Mouse (Mus musculus) liver, embryonic 16.5 days (tissue): ENCODE results near the gene Elmo1. TPM values are rescaled to one million over a fixed set of nuclear protein-coding genes. Genes with fewer than 3 reads are reported as not detected.

ENCODE experiments used
- ATAC-seq: fragments of 200-750 bp; cut with Nextera tagmentation; 2 replicates; pipeline ENCODE4 v1.8.0; 2017; ENCODE audit warnings: low read depth, mild to moderate bottlenecking, moderate number of reproducible peaks, moderate library complexity
- H3K27ac ChIP-seq: fragments of 300-500 bp; sonication (generic); 2 replicates; pipeline ENCODE4 v1.5.1; 2014; ENCODE audit warnings: mild to moderate bottlenecking, low read length
- H3K27me3 ChIP-seq: fragments of 300-500 bp; sonication (generic); 2 replicates; pipeline ENCODE4 v1.6.1; 2014; ENCODE audit warnings: low read depth, low read length, mixed read lengths; ENCODE audit not compliant: control insufficient read depth, insufficient read depth
- H3K36me3 ChIP-seq: fragments of 300-500 bp; sonication (generic); 2 replicates; pipeline ENCODE4 v1.6.1; 2014; ENCODE audit warnings: mild to moderate bottlenecking; ENCODE audit not compliant: control insufficient read depth, insufficient read depth
- H3K4me1 ChIP-seq: fragments of 300-500 bp; sonication (generic); 2 replicates; pipeline ENCODE4 v1.6.1; 2014; ENCODE audit warnings: low read depth, low read length, mixed read lengths; ENCODE audit not compliant: control insufficient read depth
- H3K4me2 ChIP-seq: fragments of 300-500 bp; sonication (generic); 2 replicates; pipeline ENCODE4 v1.6.1; 2014; ENCODE audit warnings: low read depth, low read length, mixed read lengths
- H3K4me3 ChIP-seq: fragments of 300-500 bp; sonication (generic); 2 replicates; pipeline ENCODE4 v1.5.1; 2014; ENCODE audit warnings: low read depth, mild to moderate bottlenecking, low read length
- H3K9ac ChIP-seq: fragments of 300-500 bp; sonication (generic); 2 replicates; pipeline ENCODE4 v1.6.1; 2014; ENCODE audit warnings: low read depth, low read length
- H3K9me3 ChIP-seq: fragments of 300-500 bp; sonication (generic); replicated peaks from 2 replicates; pipeline ENCODE4 v1.6.1; 2016; ENCODE audit warnings: low read length; ENCODE audit not compliant: control insufficient read depth
- WGBS: fragments of 180-500 bp; shearing (Covaris S2); extraction: QIAGEN DNeasy Blood & Tissue Kit; methylation state at CpG from one replicate; pipeline ENCODE4 v1.1.7; 2014; ENCODE audit not compliant: insufficient replicate concordance; 5-methylcytosine and 5-hydroxymethylcytosine counted together
- polyA plus RNA-seq: library from polyadenylated mRNA; unstranded; fragments of >200 nt; fragmentation: Nextera tagmentation; extraction: Ambion mirVana; gene quantifications from 2 replicates; pipeline ENCODE4 v1.2.1, GENCODE M21; 2015

Gene Elmo1
- polyA plus RNA-seq, 1 experiment from 2014 or later: 5.8 TPM

DNA sequence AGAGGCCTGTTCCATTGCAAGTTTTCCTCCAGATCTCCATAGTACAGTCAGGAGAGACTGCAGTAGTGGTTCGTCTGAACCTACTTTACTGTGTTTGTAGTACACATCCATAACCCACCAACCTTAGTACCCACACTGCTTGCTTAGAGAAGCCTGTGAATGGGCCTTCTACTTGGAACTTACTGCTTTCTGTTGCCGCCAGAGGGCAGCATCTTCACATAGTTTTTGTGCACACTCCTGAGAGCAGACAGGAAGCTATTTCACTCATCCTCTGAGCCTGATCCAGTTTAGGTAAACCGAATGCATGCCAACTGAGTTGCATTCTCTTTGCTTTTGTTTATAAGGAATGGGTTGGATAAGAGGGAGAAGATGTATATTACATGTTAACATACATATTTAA lies 221.2 kb downstream of the Elmo1 start:
- H3K27me3 ChIP-seq: no peaks in the 10 kb centered on the region
- no peak for ATAC-seq
- no peaks in the 10 kb centered on the region for H3K4me1 ChIP-seq
- H3K4me3 ChIP-seq: no peak overlapping the region
- no peaks in the 10 kb centered on the region for H3K36me3 ChIP-seq
- no peak overlapping the region for H3K9ac ChIP-seq
- H3K9me3 ChIP-seq: no peaks in the 10 kb centered on the region
- H3K27ac ChIP-seq: no peak overlapping the region
- WGBS: 13% methylated on average over 3 of the region's 3 CpGs
- H3K4me2 ChIP-seq: no peak overlapping the region

DNA sequence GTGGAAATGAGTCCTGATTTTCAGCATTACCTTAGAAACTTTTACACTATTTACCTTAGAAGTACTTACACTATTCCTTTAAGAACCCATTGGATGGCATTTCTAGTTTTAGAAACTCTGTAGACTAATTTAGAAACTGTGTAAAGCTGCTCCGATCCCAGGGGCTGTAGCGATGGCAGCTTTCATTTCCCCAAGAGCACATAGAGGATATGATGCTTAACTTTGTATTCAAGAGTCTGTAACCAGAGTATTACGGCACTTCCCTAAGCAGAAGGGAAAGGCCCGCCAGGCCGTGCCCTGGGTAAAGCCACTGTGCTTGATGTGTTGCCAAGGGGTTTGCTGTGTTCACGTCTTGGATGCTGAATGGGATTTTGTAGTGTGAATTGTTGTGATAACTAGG lies 222.9 kb downstream of the Elmo1 start:
- ATAC-seq: no peak

DNA sequence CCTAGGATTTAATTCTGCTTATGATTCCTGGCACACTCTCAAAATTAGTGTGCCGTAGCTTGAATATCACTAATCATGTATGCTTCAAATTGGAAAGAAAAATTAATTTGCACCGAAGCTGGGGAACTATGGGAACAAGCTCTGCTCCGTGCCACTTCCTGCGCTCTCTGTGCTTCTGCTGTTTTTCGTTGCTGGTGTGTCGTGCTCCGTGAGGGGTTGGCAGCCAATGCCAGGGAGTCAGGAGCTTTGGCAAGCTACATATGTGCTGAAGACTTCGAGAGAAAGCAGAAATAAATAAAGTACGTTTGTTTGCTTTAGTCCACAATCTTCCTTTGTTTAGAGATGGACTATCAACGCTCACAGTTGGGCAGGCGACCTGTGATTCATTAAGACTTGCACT lies 225.7 kb downstream of the Elmo1 start:
- 75% methylated on average over 11 of the region's 11 CpGs for WGBS
- no peak for ATAC-seq
- Histone ChIP-seq H3K4me2 (no peak overlapping the region), H3K4me1 (no peaks in the 10 kb centered on the region), H3K4me3 (no peak overlapping the region), H3K9me3 (no peaks in the 10 kb centered on the region), H3K36me3 (no peaks in the 10 kb centered on the region), H3K9ac (no peak overlapping the region), H3K27me3 (no peaks in the 10 kb centered on the region), H3K27ac (no peak overlapping the region)

More for the DNA sequence above, 222.9 kb downstream of the Elmo1 start:
- 67% methylated on average over 6 of the region's 6 CpGs for WGBS
- Histone ChIP-seq H3K4me3 (no peak overlapping the region), H3K4me2 (no peak overlapping the region), H3K4me1 (no peaks in the 10 kb centered on the region), H3K9ac (no peak overlapping the region), H3K9me3 (no peaks in the 10 kb centered on the region), H3K27me3 (no peaks in the 10 kb centered on the region), H3K36me3 (no peaks in the 10 kb centered on the region), H3K27ac (no peak overlapping the region)

- H3K27me3 ChIP-seq: no peaks in the 10 kb centered on the region
- H3K9ac ChIP-seq: no peak overlapping the region
- H3K4me3 ChIP-seq: no peak overlapping the region
- H3K27ac ChIP-seq: no peak overlapping the region
- no peak overlapping the region for H3K4me2 ChIP-seq
- WGBS: 80% methylated on average over 3 of the region's 3 CpGs
- no peaks in the 10 kb centered on the region for H3K9me3 ChIP-seq
- H3K4me1 ChIP-seq: no peaks in the 10 kb centered on the region
- ATAC-seq: no peak
- H3K36me3 ChIP-seq: no peaks in the 10 kb centered on the region
These were observed 228.3 kb downstream of the Elmo1 start for GRCm38 (mm10) chr13:20318615-20319219.

DNA sequence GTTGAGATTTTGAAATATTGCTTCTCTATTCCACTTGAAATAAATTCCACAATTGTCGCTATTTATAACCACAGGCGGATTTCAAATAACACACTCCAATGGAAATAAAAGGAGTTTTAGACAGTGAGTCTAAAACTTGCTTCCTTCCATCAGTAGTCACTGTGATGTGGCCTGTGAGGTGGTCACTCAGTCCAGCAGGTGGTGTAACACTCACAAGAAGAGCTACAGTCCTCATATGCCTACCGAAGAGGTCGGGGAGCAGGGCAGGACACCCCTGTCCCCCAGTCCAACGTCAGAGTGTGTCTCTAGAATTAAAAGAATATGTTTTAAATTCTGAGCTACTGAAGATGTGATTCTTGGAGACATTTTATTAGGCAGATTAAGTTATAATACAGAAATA lies 229.8 kb downstream of the Elmo1 start:
- H3K27ac ChIP-seq: no peak overlapping the region
- H3K9me3 ChIP-seq: no peaks in the 10 kb centered on the region
- H3K9ac ChIP-seq: no peak overlapping the region
- H3K4me2 ChIP-seq: no peak overlapping the region
- H3K4me3 ChIP-seq: no peak overlapping the region
- ATAC-seq: no peak
- no peaks in the 10 kb centered on the region for H3K27me3 ChIP-seq
- 69% methylated on average over 5 of the region's 5 CpGs for WGBS
- no peaks in the 10 kb centered on the region for H3K4me1 ChIP-seq
- no peaks in the 10 kb centered on the region for H3K36me3 ChIP-seq

DNA sequence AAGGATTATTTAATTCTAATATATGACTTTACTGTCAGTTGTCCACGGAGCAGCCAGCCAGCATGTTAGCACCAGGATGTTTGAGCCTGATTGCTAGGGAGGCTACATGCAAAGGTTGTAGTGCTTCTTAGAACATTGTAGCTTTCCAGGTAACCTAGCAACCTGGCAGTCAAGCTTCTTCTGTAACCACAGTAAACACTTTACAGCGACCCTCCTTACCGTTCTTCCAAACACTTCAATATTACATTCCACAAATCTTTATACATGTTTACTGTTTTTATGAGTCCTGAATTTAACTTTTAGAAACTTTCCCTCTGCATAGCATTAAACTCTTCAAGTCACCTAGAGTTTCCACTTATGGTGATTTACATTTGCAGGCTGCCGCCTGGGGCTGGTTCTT lies 233.1 kb downstream of the Elmo1 start:
- ATAC-seq: no peak
- H3K36me3 ChIP-seq: no peaks in the 10 kb centered on the region
- WGBS: 69% methylated on average over 4 of the region's 4 CpGs
- H3K4me1 ChIP-seq: no peaks in the 10 kb centered on the region
- H3K4me3 ChIP-seq: no peak overlapping the region
- no peaks in the 10 kb centered on the region for H3K9me3 ChIP-seq
- no peak overlapping the region for H3K27ac ChIP-seq
- no peak overlapping the region for H3K9ac ChIP-seq
- no peak overlapping the region for H3K4me2 ChIP-seq
- H3K27me3 ChIP-seq: no peaks in the 10 kb centered on the region

DNA sequence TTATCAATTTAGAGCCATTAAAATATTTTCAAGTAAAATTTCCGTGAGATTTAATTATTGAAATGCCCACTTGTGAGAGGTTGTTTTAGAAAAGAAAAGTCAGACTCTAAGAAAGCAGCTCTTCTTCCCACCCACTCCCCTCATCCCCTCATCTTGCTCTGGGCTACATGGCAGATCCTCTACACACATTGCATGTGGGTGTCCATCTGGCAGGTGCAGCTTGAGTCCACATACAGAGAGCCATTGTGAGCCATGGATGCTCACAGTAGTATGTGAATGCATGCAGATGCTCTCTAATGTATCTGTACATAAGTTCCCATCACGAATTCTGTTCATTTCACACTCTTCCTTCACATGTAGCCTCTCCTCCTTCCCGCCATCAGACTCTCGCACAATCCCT lies 236.7 kb downstream of the Elmo1 start:
- no peaks in the 10 kb centered on the region for H3K36me3 ChIP-seq
- WGBS: 74% methylated on average over 4 of the region's 4 CpGs
- H3K9me3 ChIP-seq: no peaks in the 10 kb centered on the region
- H3K9ac ChIP-seq: no peak overlapping the region
- no peak overlapping the region for H3K4me3 ChIP-seq
- H3K27ac ChIP-seq: no peak overlapping the region
- H3K4me1 ChIP-seq: no peaks in the 10 kb centered on the region
- no peak overlapping the region for H3K4me2 ChIP-seq
- ATAC-seq: no peak
- H3K27me3 ChIP-seq: no peaks in the 10 kb centered on the region

DNA sequence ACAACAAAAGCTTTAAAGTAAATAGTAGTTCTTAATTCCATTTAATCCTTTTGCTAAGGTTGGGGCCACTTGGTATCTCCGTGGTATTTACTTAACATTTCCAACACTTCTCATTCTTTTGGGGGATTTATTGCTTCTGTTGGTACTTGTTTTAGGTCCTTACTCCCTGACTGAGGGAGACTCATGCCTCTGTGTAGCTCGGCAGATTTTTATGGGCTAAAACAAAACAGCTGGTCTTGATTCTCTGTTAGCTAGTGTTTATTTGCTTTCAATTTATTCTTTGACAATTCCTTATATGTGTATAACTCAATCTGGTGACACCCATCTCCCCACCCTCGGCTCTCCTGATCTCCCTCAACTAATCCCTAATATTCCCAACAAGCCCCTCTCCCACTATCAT lies 237.6 kb downstream of the Elmo1 start:
- Histone ChIP-seq H3K4me2 (no peak overlapping the region), H3K27me3 (no peaks in the 10 kb centered on the region), H3K4me1 (no peaks in the 10 kb centered on the region), H3K4me3 (no peak overlapping the region), H3K9me3 (no peaks in the 10 kb centered on the region), H3K9ac (no peak overlapping the region), H3K36me3 (no peaks in the 10 kb centered on the region), H3K27ac (no peak overlapping the region)
- ATAC-seq: no peak
- 45% methylated on average over 3 of the region's 3 CpGs for WGBS

DNA sequence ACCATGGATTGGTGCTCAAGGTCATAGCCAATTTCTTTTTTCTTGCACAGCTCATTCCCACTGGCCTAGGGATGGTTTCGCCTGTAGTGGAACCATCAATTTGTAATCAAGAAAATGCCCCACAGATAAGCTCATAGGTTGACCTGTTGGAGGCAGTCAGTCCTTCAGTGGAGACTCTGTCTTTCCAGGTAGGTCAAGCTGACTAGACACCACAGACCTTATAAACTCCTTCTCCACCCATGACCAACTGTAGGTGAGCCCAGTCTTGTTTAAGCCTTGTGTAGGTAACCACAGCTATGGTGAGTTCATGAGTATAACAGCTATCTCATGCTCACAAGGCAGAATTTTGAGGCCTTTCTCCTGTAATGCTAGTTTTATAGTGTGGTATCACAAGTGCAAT lies 238.3 kb downstream of the Elmo1 start:
- Histone ChIP-seq H3K9me3 (no peaks in the 10 kb centered on the region), H3K36me3 (no peaks in the 10 kb centered on the region), H3K27me3 (no peaks in the 10 kb centered on the region), H3K4me2 (no peak overlapping the region), H3K27ac (no peak overlapping the region), H3K4me3 (no peak overlapping the region), H3K4me1 (no peaks in the 10 kb centered on the region), H3K9ac (no peak overlapping the region)
- WGBS: 69% methylated on average over 1 of the region's 1 CpGs
- ATAC-seq: no peak
